Mouse (Mus musculus) CH12.LX (cell line): ENCODE measurements around the gene Cnot2.

Experiments used
- KAT2A ChIP-seq: IDR thresholded peaks from 2 replicates; pipeline ENCODE4 v1.6.1; 2012; ENCODE audit warnings: low read length, improper control_type of control experiment, inconsistent platforms; ENCODE audit not compliant: insufficient replicate concordance
- MEF2A ChIP-seq: IDR thresholded peaks from 2 replicates; pipeline ENCODE4 v1.6.1; 2014; ENCODE audit warnings: low read depth, mild to moderate bottlenecking, inconsistent platforms, low read length, improper control_type of control experiment, borderline replicate concordance
- POLR2A ChIP-seq: IDR thresholded peaks from 2 replicates; pipeline ENCODE4 v1.6.1; 2011; ENCODE audit warnings: low read depth, mild to moderate bottlenecking, improper control_type of control experiment, low read length

GRCm38 (mm10) chr10:116468094-116468493, 113.2 kb downstream of the Cnot2 start:
- TF ChIP-seq POLR2A, result no peak
- TF ChIP-seq MEF2A, result no peak
- no peak for TF ChIP-seq KAT2A
